Mouse (Mus musculus): ENCODE results near the gene Wdr59.

- TF ChIP-seq CTCF (IDR thresholded peaks at IDR 0.05), result no peak
- TF ChIP-seq EP300 (IDR thresholded peaks at IDR 0.05), result no peak
Observed at GRCm38 (mm10) chr8:111564093-111564492, 42.2 kb upstream of the Wdr59 start.

All from lung, postnatal 0 days (tissue).